Mouse (Mus musculus): ENCODE data around the gene Bscl2. TPM values are rescaled to one million over a fixed set of nuclear protein-coding genes. Genes with fewer than 3 reads are reported as not detected.
"Not testable (repeated sequence)": the region's sequence is repeated elsewhere in the genome, so short reads cannot be mapped to it uniquely, and the experiment has no call there.

Gene Bscl2
- total RNA-seq, 2 experiments from 2014 or later: 24.7 to 32.2 TPM

DNA sequence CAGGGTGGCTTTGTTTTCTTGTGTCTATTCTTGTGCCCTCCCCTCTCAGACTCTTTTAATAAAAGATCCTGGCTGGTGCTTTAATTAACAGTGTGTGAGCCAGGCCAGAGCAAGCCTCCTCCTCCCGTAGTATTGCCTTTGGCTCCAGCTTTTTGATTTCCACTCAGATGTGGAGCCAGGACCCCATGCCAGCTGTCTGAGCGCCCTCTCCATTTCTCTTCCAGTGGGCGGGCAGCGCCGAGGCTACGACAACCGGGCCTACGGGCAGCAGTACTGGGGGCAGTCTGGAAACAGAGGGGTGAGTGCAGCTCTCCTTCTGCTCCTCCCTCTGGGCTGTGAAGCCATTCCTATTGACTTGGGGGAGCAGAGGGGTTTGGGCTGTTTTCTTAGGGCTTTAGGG lies 6.6 kb upstream of the Bscl2 start:
- DNase-seq: no peak

DNA sequence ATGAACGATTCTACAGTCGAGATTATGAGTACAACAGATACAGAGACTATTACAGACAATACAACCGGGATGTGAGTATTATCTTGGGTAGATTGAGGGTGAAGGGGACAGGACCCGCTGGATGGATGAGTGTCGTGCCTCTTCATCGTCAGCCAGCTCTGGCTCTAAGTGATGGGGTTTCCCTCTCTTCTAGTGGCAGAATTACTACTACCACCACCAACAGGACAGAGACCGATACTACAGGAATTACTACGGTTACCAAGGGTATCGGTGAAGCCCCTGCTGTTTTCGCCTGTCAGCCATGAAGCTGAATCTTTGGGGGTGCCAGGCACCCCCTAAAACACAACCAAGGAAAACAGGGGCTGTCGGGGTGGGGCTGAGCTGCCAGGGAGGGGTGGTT lies 6.0 kb upstream of the Bscl2 start:
- DNase-seq: no peak

DNA sequence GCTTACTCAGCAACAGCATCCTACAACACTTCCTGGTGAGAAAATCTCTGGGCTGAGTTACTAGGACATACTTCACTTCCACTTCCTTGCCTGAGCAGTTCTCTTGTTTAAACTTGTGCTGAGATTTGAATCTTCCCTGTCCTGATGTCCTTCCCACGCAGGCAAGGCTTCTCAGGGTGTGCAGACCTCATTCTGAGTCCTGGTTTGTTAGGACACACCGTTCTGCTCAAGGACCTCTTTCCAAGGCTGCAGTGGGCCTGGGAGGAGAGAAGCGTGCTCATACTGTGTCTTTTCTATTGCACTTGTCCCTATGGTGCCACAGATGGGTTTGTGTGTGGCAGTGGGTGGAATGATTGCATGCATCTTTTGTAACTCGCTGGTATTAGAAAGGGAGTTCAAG lies 4.3 kb upstream of the Bscl2 start:
- DNase-seq: no peak

DNA sequence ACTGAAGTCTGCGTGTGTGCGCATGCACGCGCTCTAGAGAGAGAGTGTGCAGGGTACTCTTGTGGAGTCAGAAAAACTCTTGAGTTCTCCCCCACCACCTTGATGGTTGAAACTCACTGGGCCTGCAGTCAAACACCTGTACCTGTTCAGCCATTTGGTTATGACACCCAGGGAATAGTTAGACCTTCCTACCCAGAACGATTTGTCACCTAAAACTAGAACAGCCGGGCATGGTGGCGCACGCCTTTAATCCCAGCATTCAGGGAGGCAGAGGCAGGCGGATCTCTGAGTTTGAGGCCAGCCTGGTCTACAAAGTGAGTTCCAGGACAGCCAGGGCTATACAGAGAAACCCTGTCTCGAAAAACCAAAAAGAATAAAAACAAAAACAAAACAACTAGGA lies 940 bp upstream of the Bscl2 start:
- not testable (repeated sequence) for DNase-seq

DNA sequence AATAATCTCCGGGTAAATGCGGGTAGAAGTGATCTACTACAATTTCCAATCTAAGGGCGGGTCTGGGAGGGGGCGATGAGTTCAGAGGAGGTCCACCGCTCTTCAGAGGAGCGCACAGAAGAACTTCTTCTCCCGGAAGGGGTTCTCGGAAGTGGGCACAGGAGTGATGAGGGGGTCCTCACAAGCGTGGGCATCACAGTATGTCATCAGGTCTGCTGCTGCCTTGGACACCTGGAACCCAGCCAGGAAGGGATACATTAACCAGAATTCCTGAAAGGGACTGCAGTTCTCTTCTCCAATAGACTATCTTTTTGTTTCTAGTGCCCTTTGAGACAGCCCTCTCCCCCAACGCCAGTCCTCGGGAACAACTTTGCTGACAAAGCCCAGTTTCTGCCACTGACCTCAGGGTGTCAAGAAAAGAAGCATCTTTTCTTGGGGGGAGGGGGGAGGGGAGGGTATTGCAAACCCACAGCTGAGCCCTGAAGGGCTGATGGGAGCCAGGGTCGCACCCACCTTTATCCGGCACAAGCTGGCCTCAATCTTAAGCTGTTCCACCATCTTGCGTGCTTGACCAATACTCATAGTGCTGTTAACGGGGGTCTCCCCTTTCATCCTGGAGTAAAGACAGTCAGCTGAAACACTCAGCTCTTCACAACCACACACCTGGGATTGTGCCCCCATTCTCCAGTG lies 919 bp downstream of the Bscl2 start:
- peak; percentile 39 to 58 for DNase-seq

DNA sequence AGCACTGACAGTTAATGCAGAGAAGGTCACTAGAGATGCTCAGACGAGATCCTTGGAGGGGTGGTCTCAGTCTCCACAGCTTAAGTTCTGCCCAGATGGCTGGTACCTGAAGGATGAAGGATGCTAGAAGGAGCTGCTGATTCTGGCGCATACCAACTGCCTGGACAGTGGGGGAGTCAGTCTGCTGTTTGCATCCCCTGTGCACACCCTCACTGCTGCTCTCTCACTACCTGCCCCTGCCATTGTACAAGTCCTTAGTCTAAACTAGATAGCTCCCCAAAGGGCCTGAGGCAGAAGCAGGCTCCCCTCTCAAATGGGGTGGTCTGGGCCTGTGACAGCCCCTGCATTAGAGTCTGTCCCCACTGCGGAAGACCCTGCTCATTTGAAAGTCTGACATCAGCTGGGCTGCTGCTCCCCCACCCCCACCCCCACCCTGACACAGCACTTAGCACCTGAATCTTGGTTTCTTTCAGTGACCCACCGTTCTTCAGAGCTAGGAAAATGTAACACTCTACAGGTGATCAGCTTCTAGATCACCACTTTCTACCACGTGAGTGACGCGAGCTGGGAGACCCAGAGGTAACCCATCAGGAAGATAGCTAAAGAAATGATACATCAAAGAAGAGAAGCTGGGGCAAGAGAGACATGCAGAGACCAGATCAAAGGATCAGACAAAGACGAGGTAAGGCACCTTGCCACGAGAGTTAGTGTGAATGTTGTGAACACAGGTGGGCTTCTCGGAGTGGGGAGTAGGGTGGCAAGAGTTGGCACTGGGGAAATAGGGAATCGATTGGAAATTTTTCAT lies 2.0 kb downstream of the Bscl2 start, which contains the start of gene Gng3:
Gng3 (minus strand) TSS at position 92 of the 805 bp plus-strand sequence.
- DNase-seq: no peak

DNA sequence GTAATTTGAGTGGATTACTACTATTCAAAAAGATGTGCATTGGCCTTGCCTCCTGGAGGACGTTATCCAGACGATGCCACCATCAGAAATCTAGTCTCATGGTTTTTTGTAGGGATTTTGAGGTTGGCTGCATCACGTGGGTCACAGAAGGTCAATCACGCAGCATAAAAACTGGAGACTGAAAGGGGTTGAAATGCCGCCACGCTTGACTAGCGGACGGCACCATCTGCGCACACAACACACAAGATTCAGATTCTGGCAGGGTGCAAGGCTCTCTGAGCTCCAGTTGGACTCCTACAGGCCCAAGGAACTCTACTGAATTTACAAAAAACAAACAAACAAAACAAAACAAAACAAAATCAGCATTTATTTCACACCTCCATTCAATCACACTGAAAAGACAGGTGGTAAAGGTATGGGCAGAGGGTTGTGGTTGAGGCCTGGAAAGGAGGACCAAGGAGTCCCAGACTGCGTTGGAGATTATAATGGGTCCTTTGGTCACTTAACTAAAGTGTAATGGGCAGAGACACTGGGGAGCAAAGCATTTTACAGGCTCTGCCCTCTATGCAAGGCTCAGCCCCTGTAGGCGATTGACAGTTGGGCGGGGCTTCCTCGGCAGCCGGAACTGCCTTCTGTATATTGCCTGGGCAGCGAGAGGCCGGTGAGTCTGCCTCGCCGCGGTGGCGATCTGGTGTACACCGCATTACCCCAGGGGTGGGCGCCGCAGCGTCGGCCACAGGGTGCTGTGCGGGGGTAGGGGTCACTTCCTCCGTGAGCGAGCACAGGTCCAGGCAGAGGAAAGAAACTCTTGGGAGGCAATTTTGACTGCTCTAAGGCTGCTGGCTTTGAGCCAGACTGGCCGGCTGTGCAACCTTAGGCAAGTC lies 2.9 kb downstream of the Bscl2 start:
- DNase-seq: peak; percentile 83 to 86

DNA sequence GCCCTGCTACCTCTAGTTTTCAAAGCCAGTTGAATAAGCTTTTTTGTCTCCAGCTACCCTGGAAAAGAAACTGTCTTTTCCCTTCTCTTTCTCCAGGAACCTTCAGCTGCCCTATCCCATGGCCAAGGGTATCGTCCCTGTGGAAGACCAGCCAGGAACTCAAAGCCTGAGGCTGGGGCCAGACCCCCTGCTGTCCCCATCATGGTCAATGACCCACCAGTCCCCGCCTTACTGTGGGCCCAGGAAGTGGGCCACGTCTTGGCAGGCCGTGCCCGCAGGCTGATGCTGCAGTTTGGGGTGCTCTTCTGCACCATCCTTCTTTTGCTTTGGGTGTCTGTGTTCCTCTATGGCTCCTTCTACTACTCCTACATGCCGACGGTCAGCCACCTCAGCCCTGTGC lies 3.7 kb downstream of the Bscl2 start:
- DNase-seq: no peak

DNA sequence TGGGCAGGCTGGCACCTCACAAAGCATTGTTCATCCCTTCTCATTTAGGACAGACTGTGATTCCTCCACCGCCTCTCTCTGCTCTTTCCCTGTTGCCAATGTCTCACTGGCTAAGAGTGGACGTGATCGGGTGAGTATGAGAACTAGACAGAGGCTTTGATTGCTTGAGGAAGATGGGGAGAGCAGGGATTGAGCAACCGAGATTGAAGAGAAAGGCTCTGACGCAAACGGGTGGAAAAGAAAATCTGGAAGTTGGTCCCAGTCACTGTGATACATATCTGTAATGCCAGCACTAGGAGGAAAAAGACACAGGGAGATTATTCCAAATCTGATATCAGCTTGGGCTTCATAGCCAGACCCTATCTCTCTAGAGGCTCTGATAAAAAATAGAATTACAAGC lies 5.7 kb downstream of the Bscl2 start:
- DNase-seq: peak; percentile 43 to 45

DNA sequence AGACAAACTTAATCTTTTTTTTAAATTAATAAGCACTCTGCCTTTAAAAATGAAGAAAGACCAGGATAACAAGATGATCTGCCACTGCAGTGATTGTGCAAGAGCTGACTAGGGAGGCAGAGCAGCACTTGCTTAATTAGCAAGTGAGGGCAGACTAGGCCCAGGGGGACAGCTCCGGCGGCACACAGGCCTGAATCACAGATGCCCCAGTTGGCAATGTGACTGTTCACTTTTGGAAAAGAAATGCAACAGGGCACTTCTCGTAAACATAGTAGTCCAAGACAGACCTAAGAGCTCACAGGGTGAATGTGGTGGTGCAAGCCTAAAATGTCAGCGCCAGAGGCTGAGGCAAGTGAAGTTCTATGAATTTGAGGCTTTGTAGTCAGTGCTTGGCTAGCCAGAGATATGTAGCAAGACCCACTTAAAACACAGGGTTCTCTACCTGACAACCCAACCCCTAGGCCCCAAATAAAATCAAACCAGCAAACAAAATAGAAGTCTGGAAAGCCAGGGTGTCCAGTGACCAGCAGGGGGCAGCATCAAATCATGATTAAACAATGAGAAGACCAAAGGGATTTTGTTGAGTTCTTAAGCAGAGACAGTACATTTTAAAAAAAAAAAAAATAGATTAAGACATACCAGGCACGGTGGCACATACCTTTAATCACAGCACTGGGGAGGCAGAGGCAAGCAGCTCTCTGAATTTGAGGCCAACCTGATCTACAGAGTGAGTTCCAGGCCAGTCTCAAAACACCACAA lies 7.3 kb downstream of the Bscl2 start:
- peak; percentile 69 to 94 for DNase-seq

DNA sequence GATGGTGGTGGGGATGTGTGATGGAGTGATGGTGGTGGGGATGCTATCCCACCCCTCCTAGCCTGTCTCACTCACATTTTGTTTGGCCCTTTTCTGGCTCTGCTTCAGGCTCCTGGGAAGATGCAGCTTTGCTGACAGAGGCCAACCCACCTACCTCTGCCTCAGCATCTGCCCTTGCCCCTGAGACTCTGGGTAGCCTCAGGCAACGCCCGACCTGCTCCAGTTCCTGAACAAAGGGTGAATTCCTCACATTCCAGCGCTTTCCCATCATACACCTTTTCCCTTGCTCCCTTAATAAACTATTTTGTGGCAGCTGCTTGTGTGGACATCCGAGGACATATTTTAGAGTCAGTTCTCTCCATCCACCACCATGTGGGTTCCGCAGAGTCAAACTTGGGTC lies 11.1 kb downstream of the Bscl2 start:
- no peak for DNase-seq

DNA sequence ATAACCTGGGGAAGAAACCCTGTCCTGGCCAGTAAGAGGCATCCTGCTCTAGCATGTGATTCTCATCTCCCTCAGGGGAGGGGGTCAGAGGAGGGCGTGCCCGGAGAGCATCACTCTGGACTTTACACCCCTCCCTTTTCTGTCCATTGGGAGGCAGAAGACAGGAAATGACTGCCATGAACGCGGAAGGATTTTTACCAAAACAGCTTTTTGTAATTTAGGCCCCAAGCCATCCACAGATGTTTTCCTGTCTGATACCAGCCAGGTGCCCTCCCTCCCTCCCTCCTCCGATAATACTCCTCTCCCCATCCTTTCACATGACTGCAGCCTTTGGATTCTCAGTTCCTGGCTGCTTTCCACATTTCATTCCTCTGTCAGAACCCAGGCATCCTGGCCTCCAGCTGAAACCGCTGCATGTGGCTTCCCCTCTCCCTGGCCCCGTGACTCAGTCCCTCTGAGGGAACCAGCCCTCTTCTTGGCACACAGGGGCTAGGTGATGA lies 13.2 kb downstream of the Bscl2 start, which contains the start of gene Lrrn4cl:
Lrrn4cl (plus strand) TSS at position 367 of the 500 bp plus-strand sequence.
- peak; percentile 47 to 72 for DNase-seq

DNA sequence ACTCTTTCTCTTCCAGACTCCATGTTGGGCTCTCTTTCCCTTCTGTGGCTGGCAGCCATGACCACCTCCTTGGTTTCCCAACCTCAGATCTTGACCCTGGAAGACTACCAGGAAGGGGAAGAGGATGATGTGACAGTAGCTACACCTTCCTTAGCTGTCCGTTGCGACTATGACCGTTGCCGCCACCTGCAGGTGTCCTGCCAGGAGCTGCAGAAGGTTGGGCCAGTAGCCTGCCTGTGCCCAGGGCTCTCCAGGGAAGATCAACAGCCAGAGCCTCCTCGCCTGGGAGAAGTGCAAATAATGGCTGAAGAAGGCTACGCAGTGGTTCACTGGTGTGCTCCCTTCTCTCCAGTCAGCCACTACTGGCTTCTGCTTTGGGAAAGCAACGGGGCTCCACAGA lies 14.4 kb downstream of the Bscl2 start:
- DNase-seq: peak in 1 of 2 experiments; percentile 24

DNA sequence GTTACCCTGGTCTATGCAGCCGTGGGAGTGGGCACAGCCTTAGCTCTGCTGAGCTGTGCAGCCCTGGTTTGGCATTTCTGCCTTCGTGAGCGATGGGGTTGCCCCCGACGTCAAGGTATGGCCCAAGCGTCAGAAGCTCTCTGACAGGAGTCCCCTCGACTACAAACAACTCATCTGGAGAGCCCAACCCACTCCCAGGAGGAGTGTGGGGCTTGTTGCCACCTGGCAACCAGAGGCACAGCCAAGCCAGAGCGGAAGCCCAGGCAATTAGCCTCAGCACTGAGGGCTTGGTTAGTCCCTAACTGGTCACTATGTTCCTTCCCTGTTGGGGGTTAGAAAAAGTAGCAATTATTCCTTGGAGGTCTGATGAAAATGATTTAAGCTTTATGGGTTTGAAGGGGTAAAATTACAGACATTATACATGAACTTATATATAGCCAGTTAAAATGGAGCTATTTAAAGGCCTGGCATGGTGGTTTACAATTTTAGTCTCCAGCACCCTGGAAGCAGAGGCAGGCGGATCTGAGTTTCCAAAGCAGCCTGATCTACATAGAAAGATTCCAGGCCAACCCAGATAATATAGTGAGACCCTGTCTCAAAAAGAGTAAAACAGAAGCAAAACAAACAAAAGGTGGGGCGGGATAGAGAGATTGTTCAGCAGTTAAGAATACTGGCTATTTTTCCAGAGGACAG lies 15.1 kb downstream of the Bscl2 start:
- peak; percentile 53 to 59 for DNase-seq

DNA sequence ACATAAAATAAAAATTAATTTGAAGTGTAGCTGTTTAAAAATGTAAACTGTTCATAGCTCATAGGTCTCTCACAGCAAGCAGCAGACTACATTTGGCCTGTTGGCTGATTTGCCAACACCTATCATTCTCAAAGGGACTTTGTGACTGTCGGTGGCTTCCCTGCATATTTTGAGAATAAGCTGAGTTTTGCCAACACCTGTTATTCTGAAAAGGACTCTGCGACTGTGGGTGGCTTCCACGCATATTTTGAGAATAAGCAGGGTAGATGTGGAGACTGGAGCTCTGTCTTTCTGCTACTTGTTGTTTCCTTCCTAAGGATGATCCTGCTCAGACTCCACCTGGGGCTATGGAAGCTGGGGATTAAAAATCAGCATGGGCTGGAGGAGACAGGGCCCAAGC lies 15.8 kb downstream of the Bscl2 start:
- DNase-seq: no peak

DNA sequence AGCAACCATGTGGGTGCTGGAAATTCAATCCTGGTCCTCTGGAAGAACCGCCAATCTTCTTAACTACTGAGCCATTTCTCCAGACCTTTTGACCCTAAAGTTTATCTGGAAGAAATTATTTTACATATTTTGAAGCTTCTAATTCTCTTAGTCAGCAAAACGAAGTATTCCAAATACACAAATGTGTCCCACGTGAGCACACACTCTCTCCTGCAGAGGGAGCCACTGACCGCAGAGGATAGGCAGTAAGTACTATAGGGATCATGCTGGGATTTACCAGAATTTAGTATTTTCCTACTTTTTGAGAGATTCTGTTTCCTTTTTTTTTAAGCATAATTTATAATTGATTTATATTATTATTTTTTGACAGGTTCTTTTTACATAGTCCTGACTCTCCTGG lies 20.4 kb downstream of the Bscl2 start:
- peak; percentile 49 to 66 for DNase-seq

DNA sequence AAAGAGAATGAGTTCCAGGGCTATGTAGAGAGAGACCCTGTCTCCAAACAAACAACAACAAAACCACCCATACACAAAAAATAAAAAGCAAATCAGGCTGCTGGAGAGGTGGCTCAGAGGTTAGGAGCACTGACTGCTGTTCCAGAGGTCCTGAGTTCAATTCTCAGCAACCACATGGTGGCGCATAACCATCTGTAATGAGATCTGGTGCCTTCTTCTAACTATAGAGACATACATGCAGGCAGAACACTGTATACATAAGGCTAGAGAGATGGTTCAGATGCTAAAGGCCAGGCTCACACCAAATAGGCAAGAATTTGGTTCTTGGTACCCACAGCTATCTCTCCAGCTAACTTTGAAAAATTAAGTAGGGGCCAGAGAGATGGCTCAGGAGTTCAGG lies 21.8 kb downstream of the Bscl2 start:
- DNase-seq: peak in 1 of 2 experiments; percentile 49

DNA sequence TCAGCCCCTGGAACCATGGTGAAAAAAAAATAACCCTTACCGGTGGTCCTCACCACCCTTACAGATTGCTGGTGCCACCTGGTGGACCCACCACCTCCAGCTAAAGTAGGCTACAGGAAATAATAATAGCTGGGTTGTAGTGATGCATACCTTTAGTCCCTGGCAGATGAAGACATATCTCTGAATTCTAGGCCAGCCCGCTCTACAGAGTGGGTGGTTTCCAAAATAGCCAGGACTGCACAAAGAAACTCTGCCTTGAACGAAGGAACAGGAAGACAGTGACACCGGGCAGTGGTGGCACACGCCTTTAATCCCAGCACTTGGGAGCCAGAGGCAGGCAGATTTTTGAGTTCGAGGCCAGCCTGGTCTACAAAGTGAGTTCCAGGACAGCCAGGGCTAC lies 27.0 kb downstream of the Bscl2 start:
- DNase-seq: no peak

DNA sequence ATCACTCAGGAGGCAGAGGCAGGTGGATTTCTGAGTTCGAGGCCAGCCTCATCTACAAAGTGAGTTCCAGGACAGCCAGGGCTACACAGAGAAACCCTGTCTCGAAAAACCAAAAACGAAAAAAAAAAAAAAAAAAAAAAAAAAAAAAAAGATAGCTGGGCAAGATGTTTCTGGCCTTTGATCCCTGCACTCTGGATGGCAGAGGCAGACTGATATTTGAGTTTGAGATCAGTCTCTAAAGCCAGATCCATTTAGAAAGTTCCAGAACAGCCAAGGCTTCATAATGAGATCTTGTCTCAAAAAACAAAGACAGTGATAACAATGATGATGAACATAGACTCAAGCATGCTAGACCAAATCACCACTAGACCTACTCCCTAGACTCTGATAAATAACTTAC lies 33.1 kb downstream of the Bscl2 start:
- DNase-seq: not testable (repeated sequence)

DNA sequence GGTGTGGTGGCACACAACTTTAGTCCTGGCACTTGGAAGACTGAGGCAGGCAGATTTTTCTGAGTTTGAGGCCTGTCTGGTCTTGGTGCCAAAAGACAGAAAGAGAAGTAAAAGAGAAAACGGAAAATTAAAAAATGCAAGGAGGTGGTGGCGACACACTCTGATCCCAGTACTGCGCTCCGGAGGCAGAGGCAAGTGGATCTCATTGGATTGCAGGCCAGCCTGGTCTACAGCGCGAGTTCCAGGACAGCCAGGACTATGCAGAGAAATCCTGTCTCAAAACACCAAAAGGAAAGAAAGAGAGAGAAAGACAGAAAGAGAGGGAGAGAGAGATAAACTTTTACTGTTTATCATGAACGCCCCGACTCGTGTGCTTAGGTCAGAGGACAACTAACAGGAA lies 33.6 kb downstream of the Bscl2 start:
- DNase-seq: no peak
